Mouse (Mus musculus): ENCODE measurements around the gene Mapk1ip1l. TPM values are rescaled to one million over a fixed set of nuclear protein-coding genes. Genes with fewer than 3 reads are reported as not detected.
"Not testable (repeated sequence)": the region's sequence is repeated elsewhere in the genome, so short reads cannot be mapped to it uniquely, and the experiment has no call there.

The Mapk1ip1l gene
- polyA plus RNA-seq, 1 experiment from 2014 or later, result 49.3 TPM

DNA sequence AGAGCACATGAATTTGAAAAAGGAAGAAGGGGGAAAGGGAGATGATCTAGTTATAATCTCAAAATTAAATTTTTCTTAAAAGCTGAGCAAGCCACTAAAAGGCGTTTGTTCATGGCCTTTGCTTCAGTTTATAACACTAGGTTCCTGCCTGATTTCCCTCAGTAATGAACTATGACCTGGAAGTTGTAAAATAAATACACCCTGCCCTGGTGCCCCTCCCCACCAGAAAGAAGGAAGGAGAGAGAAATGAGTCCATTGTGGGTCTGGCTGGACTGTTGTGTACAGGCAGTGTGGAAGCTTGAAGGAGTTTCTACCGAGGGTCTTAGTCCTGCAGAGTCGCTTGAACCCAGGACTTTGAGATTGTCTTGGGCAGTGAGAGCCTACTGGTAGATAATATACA is 9.6 kb downstream of the Mapk1ip1l start:
- H3K4me2 ChIP-seq, result no peak overlapping the region
- H3K36me3 ChIP-seq (replicated peaks), result peaks cover 23% of the 10 kb centered on the region
- ATAC-seq (replicated peaks), result no peak
- WGBS, result 87% methylated on average over 3 of the region's 3 CpGs
- no peak overlapping the region for H3K9ac ChIP-seq
- H3K4me3 ChIP-seq, result no peak overlapping the region
- no peaks in the 10 kb centered on the region for H3K9me3 ChIP-seq
- no peak overlapping the region for H3K27ac ChIP-seq
- no peaks in the 10 kb centered on the region for H3K4me1 ChIP-seq
- H3K27me3 ChIP-seq (replicated peaks), result no peaks in the 10 kb centered on the region

DNA sequence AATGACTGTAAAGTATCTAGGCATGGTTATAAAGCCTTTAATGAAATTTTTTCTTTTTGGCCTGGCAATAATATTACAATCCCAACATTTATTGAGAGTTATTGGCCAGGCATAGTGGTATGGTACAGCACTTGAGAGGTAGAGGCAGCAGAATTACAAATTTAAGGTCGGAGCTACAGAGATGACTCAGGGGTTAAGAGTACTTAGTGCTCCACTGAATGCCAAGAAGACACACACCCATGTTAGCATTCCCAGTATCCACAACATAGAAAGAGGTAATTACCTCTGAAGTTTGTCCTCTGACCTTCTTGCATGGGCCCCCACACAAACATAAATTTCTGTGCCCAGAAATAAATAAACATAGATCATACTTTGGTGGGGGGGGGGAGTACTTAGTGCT is 11.0 kb downstream of the Mapk1ip1l start:
- peaks cover 26% of the 10 kb centered on the region for H3K36me3 ChIP-seq (replicated peaks)
- no peak for ATAC-seq (replicated peaks)
- H3K4me2 ChIP-seq, result no peak overlapping the region
- no peaks in the 10 kb centered on the region for H3K4me1 ChIP-seq
- H3K4me3 ChIP-seq, result no peak overlapping the region
- no peak overlapping the region for H3K9ac ChIP-seq
- H3K27ac ChIP-seq, result no peak overlapping the region
- H3K27me3 ChIP-seq (replicated peaks), result no peaks in the 10 kb centered on the region
- WGBS, result 85% methylated on average over 1 of the region's 1 CpGs
- no peaks in the 10 kb centered on the region for H3K9me3 ChIP-seq

DNA sequence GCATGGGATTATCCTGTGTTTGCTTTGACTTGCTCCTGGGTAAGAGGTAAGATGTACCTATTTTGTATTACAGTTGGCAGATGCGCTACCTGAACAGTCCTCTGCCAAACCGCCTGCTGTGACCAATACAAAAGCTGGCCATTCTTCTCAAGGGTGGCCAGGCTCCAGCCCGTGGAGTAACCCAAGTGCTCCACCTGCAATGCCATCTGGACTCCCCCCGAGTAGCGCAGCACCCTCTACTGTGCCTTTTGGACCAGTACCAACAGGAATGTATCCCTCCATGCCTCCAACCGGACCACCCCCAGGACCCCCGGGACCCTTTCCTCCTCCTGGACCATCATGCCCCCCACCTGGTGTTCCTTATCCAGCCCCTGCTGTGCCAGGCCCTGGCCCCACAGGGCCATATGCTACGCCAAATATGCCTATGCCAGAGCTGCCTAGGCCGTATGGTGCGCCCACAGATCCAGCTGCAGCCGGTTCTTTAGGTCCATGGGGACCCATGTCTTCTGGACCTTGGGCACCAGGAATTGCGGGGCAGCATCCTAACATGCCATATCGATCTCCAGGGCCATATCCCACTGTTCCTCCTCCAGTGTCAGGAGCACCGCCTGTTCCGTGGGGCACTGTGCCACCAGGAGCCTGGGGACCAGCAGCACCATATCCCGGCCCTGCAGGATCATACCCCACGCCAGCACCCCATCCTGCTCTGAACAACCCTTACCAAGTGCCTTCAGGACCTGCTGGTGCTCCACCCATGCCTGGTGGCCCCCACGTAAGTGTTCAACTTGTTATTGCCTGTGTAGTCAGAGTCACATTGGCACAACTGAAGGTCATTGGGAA is 12.5 kb downstream of the Mapk1ip1l start:
- H3K4me2 ChIP-seq, result no peak overlapping the region
- ATAC-seq (replicated peaks), result no peak
- no peaks in the 10 kb centered on the region for H3K9me3 ChIP-seq
- no peaks in the 10 kb centered on the region for H3K4me1 ChIP-seq
- H3K36me3 ChIP-seq (replicated peaks), result peaks cover 30% of the 10 kb centered on the region
- H3K4me3 ChIP-seq, result no peak overlapping the region
- H3K27me3 ChIP-seq (replicated peaks), result no peaks in the 10 kb centered on the region
- 91% methylated on average over 18 of the region's 18 CpGs for WGBS
- no peak overlapping the region for H3K27ac ChIP-seq
- no peak overlapping the region for H3K9ac ChIP-seq

DNA sequence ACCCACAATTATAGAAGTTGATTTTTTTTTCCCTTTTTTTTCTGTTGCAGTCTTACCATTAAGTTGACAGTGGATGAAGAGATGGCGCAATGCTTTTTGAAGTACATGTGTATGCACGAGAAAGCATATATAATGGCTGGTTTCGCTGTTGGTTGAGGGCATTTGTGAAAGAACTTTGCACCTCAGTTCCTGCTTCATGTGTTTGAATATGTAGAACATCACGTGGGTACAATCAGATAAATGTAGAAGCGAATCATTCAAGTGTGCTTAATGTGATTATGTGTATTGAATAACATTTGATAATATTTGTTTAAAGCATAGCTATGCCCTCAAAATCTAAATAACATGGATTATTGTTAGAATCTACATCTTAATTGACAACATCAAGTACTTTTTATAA is 21.3 kb downstream of the Mapk1ip1l start:
- Histone ChIP-seq H3K9ac (no peak overlapping the region), H3K4me2 (no peak overlapping the region), H3K27ac (no peak overlapping the region), H3K4me3 (no peak overlapping the region), H3K9me3 (no peaks in the 10 kb centered on the region), H3K4me1 (no peaks in the 10 kb centered on the region), H3K36me3 (replicated peaks) (peaks cover under 1% of the 10 kb centered on the region; the same call in 1 of the 2 replicates), H3K27me3 (replicated peaks) (no peaks in the 10 kb centered on the region)
- 93% methylated on average over 5 of the region's 5 CpGs for WGBS
- ATAC-seq (replicated peaks), result no peak

DNA sequence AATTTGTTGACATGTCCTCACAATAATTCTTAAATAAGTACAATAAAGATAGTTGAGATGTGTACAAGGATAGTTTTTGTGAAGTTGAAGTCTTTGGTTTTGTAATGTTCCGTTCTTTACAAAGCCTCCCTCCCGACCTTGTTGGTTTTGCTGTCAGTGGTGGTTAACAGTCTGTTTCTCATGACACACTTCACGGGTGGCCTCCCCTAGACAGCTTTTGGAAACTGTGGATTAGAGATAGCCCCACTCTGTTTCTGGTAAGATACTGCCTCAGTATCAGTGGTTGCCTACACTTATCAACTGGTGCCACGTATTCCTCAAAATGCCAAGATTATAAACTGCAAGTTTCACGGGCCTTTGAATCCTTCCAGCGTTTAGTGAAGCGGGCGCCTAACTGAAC is 23.5 kb downstream of the Mapk1ip1l start:
- H3K27me3 ChIP-seq (replicated peaks); H3K4me2 ChIP-seq; H3K4me3 ChIP-seq; H3K4me1 ChIP-seq; H3K9ac ChIP-seq; ATAC-seq (replicated peaks); H3K36me3 ChIP-seq (replicated peaks); H3K27ac ChIP-seq; H3K9me3 ChIP-seq: not testable (repeated sequence)
- WGBS, result 97% methylated on average over 7 of the region's 8 CpGs

DNA sequence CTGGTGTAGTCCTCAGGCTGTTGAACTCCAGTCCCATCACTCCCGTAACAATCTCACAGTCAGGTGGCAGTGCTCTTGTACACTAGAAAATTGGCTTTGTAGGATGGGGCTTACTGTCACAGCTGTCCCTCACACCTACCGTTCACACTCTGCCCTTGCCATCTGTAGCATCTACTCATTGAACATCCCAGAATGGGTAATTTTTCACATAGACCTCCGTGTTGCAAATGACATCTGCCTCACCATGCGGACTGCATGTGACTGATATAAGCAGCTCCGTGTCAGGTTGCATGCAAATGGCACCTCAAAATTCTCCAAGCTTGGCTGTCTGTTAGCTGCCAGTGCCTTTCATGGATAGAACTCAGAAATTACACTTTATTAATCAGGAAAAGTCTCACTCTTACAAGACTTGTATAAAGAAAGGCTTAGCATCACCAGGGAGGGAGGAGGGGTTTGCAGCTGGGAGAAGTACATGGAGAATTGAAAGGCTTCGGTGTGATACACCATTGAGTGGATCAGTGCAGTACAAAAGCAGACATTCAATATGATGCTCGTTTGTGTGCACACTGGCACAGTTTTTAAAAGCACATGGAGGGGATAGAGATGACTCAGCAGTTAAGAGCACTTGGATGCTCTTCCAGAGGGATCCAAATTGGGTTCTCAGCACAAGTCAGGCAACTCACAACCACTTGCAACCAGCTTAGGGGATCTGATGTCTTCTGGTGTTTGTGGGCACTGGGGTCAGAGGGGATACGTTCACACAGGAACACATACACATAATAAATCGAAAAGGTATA is 28.1 kb downstream of the Mapk1ip1l start:
- Histone ChIP-seq H3K4me1 (no peaks in the 10 kb centered on the region), H3K27ac (no peak overlapping the region), H3K4me2 (no peak overlapping the region), H3K9ac (no peak overlapping the region), H3K36me3 (replicated peaks) (no peaks in the 10 kb centered on the region), H3K4me3 (no peak overlapping the region), H3K9me3 (no peaks in the 10 kb centered on the region), H3K27me3 (replicated peaks) (no peaks in the 10 kb centered on the region)
- 83% methylated on average over 9 of the region's 9 CpGs for WGBS
- ATAC-seq (replicated peaks), result no peak

DNA sequence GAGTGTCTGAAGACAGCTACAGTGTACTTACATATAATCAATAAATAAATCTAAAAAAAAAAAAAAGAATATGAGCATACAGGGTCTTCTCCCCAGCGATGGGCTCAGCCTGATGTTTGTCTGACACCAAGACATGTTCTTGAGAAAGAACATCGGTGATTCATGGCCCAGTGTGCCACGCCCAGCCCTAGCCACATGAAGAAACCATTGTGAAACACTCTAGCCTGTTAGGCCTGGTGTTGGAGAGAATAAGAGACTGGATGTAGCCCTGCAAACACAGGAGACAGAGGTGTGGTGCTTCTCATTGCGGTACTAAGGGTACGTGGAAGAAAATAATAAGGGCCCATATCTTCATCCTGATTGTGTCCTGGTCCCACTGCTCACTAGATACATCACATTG is 29.3 kb downstream of the Mapk1ip1l start:
- Histone ChIP-seq H3K9ac (no peak overlapping the region), H3K4me1 (no peaks in the 10 kb centered on the region)
- WGBS, result 97% methylated on average over 5 of the region's 5 CpGs

DNA sequence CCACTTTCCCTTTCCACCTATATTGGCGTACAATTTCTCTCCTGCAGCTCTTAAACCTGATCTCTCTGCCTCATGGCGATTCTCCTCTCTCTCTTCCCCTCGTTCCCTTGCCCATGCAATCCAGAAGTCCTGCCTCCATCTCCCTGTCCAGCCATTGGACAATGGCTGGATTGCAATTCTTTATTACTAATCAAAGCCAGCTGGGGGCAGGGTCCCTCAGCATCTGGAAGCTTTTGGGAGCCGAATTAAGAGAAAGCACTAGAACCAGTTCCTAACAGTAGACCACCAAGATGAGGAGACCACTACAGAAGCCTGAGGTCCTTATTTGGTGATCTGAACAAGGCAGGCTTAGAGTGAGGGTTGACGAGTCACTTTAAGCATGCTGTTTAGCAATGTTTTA is 33.9 kb downstream of the Mapk1ip1l start:
- Histone ChIP-seq H3K4me1 (no peaks in the 10 kb centered on the region), H3K36me3 (replicated peaks) (no peaks in the 10 kb centered on the region), H3K4me3 (no peak overlapping the region), H3K27ac (no peak overlapping the region), H3K9ac (no peak overlapping the region), H3K9me3 (no peaks in the 10 kb centered on the region), H3K27me3 (replicated peaks) (no peaks in the 10 kb centered on the region), H3K4me2 (no peak overlapping the region)
- WGBS, result 72% methylated on average over 5 of the region's 5 CpGs
- no peak for ATAC-seq (replicated peaks)

More for the DNA sequence above, 29.3 kb downstream of the Mapk1ip1l start:
- ATAC-seq (replicated peaks), result no peak
- no peaks in the 10 kb centered on the region for H3K27me3 ChIP-seq (replicated peaks)
- no peak overlapping the region for H3K27ac ChIP-seq
- no peaks in the 10 kb centered on the region for H3K36me3 ChIP-seq (replicated peaks)
- H3K9me3 ChIP-seq, result no peaks in the 10 kb centered on the region
- no peak overlapping the region for H3K4me2 ChIP-seq
- no peak overlapping the region for H3K4me3 ChIP-seq

DNA sequence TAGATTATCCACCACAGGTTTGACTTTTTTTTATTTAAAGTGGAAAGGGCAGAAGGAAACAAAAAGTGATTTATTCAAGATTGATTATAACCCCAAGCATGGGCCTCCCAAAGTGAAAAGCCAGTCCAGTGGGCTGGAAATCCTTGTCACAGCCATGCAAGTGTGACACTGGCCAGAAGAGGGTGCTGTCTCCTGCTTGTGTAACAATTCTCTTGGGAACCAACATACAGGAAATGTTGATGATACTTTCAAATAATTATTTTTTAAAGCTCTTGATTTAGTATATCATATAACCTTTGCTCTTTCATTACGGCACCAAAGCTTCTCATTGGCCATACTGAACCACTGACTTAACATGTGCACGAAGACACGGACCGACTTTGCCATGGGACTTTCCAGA is 36.8 kb downstream of the Mapk1ip1l start:
- Histone ChIP-seq H3K9ac (no peak overlapping the region), H3K9me3 (no peaks in the 10 kb centered on the region), H3K27me3 (replicated peaks) (no peaks in the 10 kb centered on the region), H3K36me3 (replicated peaks) (no peaks in the 10 kb centered on the region), H3K4me2 (no peak overlapping the region), H3K27ac (no peak overlapping the region), H3K4me3 (no peak overlapping the region), H3K4me1 (no peaks in the 10 kb centered on the region)
- ATAC-seq (replicated peaks), result no peak
- 84% methylated on average over 4 of the region's 4 CpGs for WGBS

DNA sequence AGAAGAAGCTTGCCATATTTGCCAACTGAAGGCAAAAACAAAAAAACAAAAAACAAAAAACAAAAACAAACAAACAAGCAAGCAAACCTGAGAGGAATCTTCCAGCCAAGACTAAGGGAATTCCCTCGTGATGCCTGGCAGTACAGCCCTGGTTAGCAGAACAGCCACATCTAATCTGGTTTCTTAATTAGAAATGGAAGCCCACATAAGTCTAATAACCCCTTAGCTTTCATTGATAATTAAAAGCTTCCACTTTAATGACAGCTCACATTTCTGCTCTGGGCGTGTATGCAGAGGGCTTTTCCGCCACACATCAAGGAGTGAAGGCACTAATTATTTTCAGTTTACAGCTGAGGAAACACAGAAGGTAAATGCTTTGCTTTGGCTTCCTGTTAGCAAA is 37.2 kb downstream of the Mapk1ip1l start:
- no peaks in the 10 kb centered on the region for H3K36me3 ChIP-seq (replicated peaks)
- H3K9ac ChIP-seq, result no peak overlapping the region
- no peak overlapping the region for H3K4me3 ChIP-seq
- H3K4me2 ChIP-seq, result no peak overlapping the region
- H3K27ac ChIP-seq, result no peak overlapping the region
- no peaks in the 10 kb centered on the region for H3K9me3 ChIP-seq
- no peaks in the 10 kb centered on the region for H3K27me3 ChIP-seq (replicated peaks)
- ATAC-seq (replicated peaks), result 0 out of 2 replicates have a peak, but pooled peaks have one; percentile 11
- WGBS, result 62% methylated on average over 3 of the region's 3 CpGs
- H3K4me1 ChIP-seq, result no peaks in the 10 kb centered on the region

DNA sequence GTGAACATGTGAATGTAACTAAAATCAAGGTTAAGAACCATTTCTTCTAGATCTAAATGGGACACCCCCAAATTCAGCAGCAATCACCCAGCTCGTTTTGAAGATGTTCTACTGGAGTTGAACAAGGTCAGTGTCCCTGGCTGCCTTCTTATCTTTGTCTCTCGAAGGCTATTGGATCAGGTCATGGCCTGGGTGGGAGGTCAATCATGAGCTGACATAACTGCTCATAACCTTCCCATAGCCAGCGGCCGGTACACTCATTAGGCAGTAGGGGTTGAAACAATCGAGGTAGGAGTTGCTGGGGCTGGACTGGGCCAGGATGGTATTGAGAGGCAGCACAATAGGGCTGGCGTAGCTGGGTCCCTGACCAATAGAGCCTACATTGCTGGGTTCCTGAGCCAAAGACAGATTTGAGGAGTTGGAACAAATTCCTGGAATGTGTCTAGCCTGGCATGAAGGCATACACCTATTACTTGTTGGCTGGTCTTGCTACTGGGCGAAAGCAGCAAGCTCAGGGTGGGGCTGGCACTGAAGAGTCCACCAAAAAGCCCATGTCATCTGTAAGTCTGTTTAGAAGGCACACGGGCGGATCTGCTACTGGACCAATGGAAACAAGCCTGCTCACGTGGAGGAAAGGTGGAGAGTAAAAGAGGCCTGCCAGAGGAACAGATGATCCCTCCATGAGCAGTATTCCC is 42.3 kb downstream of the Mapk1ip1l start:
- no peak overlapping the region for H3K9ac ChIP-seq
- WGBS, result 87% methylated on average over 10 of the region's 10 CpGs

DNA sequence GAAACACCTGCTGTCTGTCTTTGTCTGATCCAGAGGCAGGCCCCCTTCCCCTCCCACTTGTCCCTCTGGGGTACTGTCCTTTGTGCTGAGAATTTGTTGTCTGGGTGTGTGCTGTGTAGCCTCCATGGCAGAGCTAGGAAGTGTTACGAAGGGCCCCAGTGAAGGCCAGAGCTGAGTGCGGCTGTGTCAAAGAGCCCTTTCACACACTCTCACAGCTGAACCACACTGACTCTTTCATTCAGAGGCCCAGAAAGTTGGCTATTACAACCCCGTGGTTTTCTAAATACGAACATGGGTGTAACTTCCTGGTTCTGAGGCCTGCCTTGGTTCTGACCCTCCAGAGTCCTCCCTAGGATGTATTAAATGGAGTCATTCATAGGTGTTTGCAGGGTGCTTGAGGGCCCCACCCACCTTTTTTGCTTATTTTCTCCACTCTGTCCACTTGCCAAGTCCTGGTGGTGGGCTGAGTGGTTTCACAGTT is 43.8 kb downstream of the Mapk1ip1l start:
- ATAC-seq (replicated peaks), result no peak
- Histone ChIP-seq H3K9ac (no peak overlapping the region), H3K4me1 (no peaks in the 10 kb centered on the region), H3K27ac (no peak overlapping the region), H3K9me3 (no peaks in the 10 kb centered on the region), H3K27me3 (replicated peaks) (no peaks in the 10 kb centered on the region), H3K36me3 (replicated peaks) (no peaks in the 10 kb centered on the region), H3K4me2 (no peak overlapping the region), H3K4me3 (no peak overlapping the region)
- 50% methylated on average over 4 of the region's 4 CpGs for WGBS

More for the DNA sequence above, 42.3 kb downstream of the Mapk1ip1l start:
- no peak overlapping the region for H3K4me2 ChIP-seq
- no peaks in the 10 kb centered on the region for H3K27me3 ChIP-seq (replicated peaks)
- H3K9me3 ChIP-seq, result no peaks in the 10 kb centered on the region
- no peak overlapping the region for H3K4me3 ChIP-seq
- H3K27ac ChIP-seq, result no peak overlapping the region
- ATAC-seq (replicated peaks), result no peak
- H3K36me3 ChIP-seq (replicated peaks), result no peaks in the 10 kb centered on the region
- H3K4me1 ChIP-seq, result no peaks in the 10 kb centered on the region
